Mouse (Mus musculus): ENCODE measurements at regions not wholly inside any gene's neighbourhood (a gene's known extent, or its start where the extent isn't known, plus 50 kb on each side); places are given as distances from the start of the nearest gene placed in this dataset.
"Not testable (repeated sequence)": the region's sequence is repeated elsewhere in the genome, so short reads cannot be mapped to it uniquely, and the experiment has no call there.

DNA sequence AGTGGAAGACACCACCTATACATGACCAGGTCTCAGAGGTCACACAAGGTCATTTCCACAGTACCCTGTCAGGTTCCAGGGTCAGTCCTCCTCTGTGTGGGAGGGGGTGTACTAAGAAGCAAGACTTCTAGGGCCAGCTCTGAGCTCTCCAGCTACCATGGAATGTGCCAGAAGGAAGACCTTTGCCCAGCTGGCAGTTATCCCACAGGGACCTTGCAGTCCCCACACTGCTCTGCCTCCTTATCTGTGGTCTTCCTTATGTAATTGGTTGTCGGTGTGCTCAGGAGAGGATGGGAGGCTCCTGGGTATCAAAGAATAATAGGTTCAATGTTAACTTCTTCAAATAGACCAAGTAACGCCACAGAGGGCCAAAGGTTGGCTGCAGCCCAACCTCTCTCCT, 175.3 kb downstream of the Tomm20 start:
- not testable (repeated sequence) for TF ChIP-seq CTCF (IDR thresholded peaks at IDR 0.05; ENCODE audit: borderline replicate concordance, insufficient read depth, low read length); POLR2A (IDR thresholded peaks at IDR 0.05; ENCODE audit: low read depth, low read length)

Measured in embryonic fibroblast, embryonic 13.5 days (primary cell).